Mouse (Mus musculus): Measurements from ENCODE around the gene Hhatl. TPM values are rescaled to one million over a fixed set of nuclear protein-coding genes. Genes with fewer than 3 reads are reported as not detected.

The Hhatl gene
- polyA plus RNA-seq, 1 experiment from 2014 or later: not detected

- Histone ChIP-seq H3K4me1 (replicated peaks) (peaks cover 36% of the 10 kb centered on the region), H3K27me3 (no peaks in the 10 kb centered on the region), H3K27ac (no peak overlapping the region), H3K9me3 (no peaks in the 10 kb centered on the region), H3K4me3 (no peak overlapping the region), H3K9ac (peak overlapping the region; percentile 13; the same call in 1 of the 2 replicates), H3K36me3 (peaks cover 63% of the 10 kb centered on the region), H3K4me2 (no peak overlapping the region)
- 90% methylated on average over 19 of the region's 19 CpGs for WGBS
- ATAC-seq (ENCODE audit: low FRiP score): no peak
Measured at GRCm38 (mm10) chr9:121763716-121764115, 28.6 kb downstream of the Hhatl start.

DNA sequence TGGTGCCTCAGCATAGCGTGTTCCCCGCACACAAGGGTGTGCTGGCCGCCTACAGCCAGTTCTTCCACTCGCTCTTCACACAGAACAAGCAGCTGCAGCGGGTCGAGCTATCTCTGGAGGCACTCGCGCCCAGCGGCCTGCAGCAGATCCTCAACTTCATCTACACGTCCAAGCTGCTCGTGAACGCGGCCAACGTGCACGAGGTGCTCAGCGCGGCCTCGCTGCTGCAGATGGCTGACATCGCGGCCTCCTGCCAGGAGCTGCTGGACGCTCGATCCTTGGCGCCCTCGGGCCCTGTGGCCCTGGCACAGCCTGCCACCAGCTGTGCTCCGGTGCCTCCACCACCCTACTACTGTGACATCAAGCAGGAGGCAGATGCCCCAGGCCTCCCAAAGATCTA, 29.5 kb downstream of the Hhatl start:
- no peak for ATAC-seq (ENCODE audit: low FRiP score)
- H3K4me3 ChIP-seq: no peak overlapping the region
- H3K9ac ChIP-seq: peak overlapping the region; percentile 13; the same call in 1 of the 2 replicates
- H3K4me1 ChIP-seq (replicated peaks): peaks cover 46% of the 10 kb centered on the region
- peaks cover 54% of the 10 kb centered on the region for H3K36me3 ChIP-seq
- no peak overlapping the region for H3K4me2 ChIP-seq
- WGBS: 84% methylated on average over 25 of the region's 25 CpGs
- no peak overlapping the region for H3K27ac ChIP-seq
- no peaks in the 10 kb centered on the region for H3K9me3 ChIP-seq
- no peaks in the 10 kb centered on the region for H3K27me3 ChIP-seq

- peak overlapping the region; percentile 13; the same call in 1 of the 2 replicates for H3K9ac ChIP-seq
- H3K4me2 ChIP-seq: no peak overlapping the region
- no peak overlapping the region for H3K4me3 ChIP-seq
- H3K4me1 ChIP-seq (replicated peaks): peaks cover 50% of the 10 kb centered on the region
- H3K27ac ChIP-seq: no peak overlapping the region
- peaks cover 49% of the 10 kb centered on the region for H3K36me3 ChIP-seq
- WGBS: 89% methylated on average over 10 of the region's 10 CpGs
- no peaks in the 10 kb centered on the region for H3K27me3 ChIP-seq
- H3K9me3 ChIP-seq: no peaks in the 10 kb centered on the region
- no peak for ATAC-seq (ENCODE audit: low FRiP score)
Measured at GRCm38 (mm10) chr9:121762248-121762647, 30.1 kb downstream of the Hhatl start.

DNA sequence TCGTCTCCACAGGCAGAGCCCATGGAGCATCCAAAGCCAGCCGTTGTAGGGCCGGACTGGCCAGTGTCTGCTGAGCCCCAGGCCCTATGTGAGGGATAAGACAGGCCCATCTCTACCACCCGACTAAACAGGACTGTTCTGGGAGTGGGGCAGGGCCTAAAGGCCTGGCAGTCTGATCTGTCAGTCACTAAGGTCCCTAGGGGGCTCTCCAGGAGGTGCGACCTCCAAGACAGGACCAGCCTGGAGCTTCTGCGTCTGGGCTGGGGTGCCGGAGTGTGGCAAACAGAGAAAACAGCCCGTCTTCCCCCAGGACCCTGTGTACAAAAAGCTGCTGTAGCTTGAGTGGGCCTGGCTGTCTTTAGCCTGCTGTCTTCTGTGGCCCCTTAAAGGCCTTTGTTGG, 30.5 kb downstream of the Hhatl start:
- Histone ChIP-seq H3K27ac (no peak overlapping the region), H3K36me3 (peaks cover 44% of the 10 kb centered on the region), H3K27me3 (no peaks in the 10 kb centered on the region), H3K4me1 (replicated peaks) (peaks cover 50% of the 10 kb centered on the region), H3K4me3 (no peak overlapping the region), H3K9me3 (no peaks in the 10 kb centered on the region), H3K9ac (peak overlapping the region; percentile 91; the same call in 1 of the 2 replicates), H3K4me2 (peak overlapping the region; percentile 89)
- no peak for ATAC-seq (ENCODE audit: low FRiP score)
- 57% methylated on average over 8 of the region's 8 CpGs for WGBS

DNA sequence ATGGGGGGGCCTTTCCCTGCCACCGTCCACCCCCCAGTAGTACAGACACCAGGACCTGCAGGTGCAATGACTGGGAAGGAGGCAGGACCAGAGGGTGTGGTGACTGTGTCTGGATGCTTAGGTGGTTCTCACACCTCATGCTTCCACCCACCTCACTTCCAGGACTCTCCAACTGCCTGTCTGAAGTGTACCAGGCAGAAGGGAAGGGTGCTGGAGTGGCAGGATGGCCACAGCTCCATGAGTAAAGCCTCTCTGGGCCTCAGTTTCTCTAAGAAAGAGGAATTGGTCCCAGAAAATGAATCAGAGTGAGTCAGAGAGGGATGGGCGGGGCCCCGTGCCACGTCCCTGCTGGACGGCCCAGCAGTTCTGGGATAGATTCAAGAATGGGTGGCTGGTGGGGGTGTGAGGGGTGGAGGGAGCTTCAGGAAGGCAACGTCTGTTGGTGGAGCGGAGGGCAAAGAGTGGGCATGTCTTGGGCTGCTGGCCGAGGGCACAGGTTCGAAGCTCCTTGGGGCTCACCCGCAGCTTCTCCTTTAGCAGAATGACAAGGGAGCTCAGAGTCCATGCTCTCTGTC, 31.1 kb downstream of the Hhatl start:
- no peak for ATAC-seq (ENCODE audit: low FRiP score)
- Histone ChIP-seq H3K9me3 (no peaks in the 10 kb centered on the region), H3K36me3 (peaks cover 41% of the 10 kb centered on the region), H3K9ac (peak overlapping the region; percentile 91), H3K4me1 (replicated peaks) (peaks cover 50% of the 10 kb centered on the region), H3K4me3 (peak overlapping the region; percentile 78), H3K4me2 (peak overlapping the region; percentile 89), H3K27me3 (no peaks in the 10 kb centered on the region), H3K27ac (peak overlapping the region; percentile 91)
- 58% methylated on average over 10 of the region's 10 CpGs for WGBS

DNA sequence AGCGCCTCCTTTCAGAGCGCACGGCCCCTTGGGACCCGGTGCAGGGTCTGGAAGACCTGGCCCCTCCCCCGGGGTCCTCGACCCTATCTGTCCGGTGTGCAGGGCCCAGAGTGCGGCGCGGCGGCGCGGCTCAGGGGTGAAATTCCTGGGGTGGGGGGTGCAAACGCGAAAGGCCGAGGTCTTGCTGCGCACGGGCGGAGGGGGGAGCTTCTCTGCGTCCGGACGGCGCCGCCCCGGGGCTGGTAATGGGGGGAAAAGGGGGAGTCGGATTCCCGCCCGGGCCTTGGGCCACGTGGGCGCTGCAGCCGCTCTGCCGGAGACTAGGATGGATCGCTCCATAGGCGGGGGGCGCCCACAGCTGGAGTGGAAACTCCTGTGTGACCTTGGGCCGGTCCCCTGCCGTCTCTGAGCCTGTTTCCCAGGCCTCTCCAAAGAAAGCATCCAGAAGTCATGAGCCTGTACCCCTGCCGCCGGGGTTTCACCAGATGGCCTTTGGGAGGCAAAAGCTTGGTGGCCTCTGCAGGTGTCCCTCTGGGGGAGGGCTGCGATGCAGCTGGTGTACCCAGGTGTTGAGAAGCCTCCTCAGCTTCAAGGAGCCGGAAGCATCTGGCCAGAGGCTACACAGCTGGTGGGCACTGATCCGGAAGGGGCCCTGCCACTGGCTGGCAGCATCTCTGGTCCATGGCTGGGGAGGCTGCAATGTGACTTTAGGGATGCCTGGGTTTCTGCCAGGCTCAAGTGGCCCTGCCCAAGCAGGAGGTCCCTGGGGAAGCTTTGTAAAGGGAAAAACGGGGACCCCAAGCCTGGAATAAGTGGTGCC, 31.8 kb downstream of the Hhatl start:
- Histone ChIP-seq H3K36me3 (peaks cover 40% of the 10 kb centered on the region), H3K4me1 (replicated peaks) (peaks cover 50% of the 10 kb centered on the region)
- under 1% methylated on average over 35 of the region's 43 CpGs for WGBS

DNA sequence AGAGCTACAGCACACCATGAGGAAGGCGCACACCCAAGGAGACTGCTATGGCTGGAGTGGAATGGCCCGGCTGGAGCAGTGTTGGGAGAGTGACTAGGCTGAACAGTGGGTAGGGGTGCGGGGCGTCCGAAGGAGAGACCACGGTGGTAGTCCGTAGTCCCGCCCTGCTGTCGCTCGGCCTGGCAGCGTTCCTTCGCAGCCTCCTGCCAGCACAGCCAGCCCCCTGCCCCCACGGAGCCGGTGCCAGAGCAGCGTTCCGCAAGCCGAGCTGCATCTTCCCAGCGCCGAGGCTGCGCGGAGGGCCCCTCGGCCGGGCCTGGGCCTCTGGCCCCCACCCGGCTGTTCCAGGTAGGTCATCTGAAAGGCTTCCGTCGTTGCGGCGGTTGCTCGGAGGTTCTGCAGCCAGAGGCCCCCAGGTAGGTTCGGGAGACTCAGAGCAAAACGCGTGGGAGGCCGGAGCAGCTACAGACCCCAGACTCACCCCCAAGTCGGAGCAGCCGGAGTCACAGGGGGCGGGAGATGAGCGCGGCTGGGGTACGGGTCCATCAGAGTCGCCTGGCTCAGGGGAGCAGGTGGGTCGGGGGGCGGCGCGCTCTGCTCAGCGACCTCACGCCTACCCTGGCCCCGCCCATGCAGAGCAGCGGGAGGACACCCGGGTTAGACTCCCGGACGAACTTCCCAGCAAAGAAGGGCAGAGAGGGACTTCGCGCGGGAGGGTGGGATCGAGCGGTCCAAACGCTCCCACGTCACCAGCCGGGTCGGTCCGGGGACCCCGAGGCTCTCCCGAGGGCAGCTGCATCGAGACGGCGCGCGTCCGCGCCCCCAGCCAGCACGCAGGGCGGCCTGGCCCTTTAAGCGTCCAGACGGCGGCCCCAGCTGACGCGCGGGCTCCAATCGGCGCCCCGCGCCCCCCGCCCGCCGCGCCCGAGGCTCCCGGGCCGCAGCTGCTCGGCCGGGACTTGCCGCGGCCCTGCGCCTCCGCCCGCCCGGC, 32.9 kb downstream of the Hhatl start, which contains the start of gene Zfp651:
Gene Zfp651 (plus strand): TSS at position 240 of the 991 bp plus-strand sequence.
- Histone ChIP-seq H3K27ac (peak within 1 kb of the TSS; percentile 91), H3K4me1 (replicated peaks) (peaks cover 44% of the 10 kb centered on the region), H3K36me3 (peaks cover 40% of the 10 kb centered on the region), H3K9me3 (no peaks in the 10 kb centered on the region), H3K9ac (peak within 1 kb of the TSS; percentile 91), H3K4me2 (peak within 1 kb of the TSS; percentile 89), H3K4me3 (peak within 1 kb of the TSS; percentile 78), H3K27me3 (no peaks in the 10 kb centered on the region)
- ATAC-seq (ENCODE audit: low FRiP score): peak; percentile 85
- WGBS: under 1% methylated on average over 89 of the region's 97 CpGs

More for the DNA sequence above, 31.8 kb downstream of the Hhatl start:
- Histone ChIP-seq H3K27me3 (no peaks in the 10 kb centered on the region), H3K4me3 (peak overlapping the region; percentile 78), H3K9me3 (no peaks in the 10 kb centered on the region), H3K27ac (peak overlapping the region; percentile 91), H3K9ac (peak overlapping the region; percentile 91), H3K4me2 (peak overlapping the region; percentile 89)
- peak; percentile 39 for ATAC-seq (ENCODE audit: low FRiP score)

DNA sequence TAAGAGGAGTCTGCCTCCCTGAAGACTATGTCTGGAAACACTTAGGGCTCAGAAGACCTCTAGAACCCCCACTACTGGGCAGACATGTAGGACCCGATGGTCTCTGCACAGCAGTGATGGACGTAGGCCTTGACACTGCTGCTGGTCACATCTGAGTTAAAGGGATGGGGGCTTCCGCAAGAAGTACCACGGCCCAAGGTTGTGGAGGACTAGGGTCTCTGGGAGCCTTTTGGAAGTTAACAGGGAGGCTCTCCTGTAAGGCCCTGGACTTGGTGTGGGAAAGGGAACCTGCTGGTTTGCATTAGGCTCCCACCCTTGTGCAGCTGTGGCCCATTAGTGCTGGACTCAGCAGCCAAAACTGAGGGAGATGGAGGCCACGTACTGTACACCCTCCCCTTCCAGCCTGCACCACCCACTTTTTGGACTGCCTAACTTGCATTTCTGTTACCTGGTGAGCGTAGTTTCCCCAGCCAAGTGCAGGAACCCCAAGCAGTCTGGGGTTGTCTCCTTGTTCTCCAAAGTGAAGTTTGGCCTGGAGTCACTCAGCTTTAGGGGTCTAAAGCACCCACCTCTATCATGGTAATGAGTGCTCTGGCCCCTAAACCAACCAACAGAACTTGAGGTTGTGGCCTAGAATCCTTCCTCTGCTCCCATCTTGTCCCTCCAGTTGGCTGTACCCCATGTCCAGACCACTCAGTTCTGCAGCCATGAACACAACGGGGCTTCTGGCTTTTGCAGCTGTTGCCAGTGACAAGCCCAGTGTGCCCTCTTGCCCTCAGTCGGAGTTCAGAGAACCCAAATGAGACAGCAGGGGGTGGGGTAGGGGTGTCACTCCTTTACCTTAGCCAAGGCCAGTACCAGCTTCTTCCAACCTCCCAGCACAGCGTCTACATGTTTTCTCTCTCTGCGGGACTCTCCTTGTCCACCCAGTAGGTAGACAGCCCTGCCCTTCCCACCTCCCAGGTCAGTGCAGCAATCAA, 34.2 kb downstream of the Hhatl start:
- peaks cover 44% of the 10 kb centered on the region for H3K4me1 ChIP-seq (replicated peaks)
- H3K4me2 ChIP-seq: peak overlapping the region; percentile 89
- peak overlapping the region; percentile 91 for H3K27ac ChIP-seq
- ATAC-seq (ENCODE audit: low FRiP score): no peak
- no peaks in the 10 kb centered on the region for H3K9me3 ChIP-seq
- H3K4me3 ChIP-seq: peak overlapping the region; percentile 78
- peaks cover 39% of the 10 kb centered on the region for H3K36me3 ChIP-seq
- H3K27me3 ChIP-seq: no peaks in the 10 kb centered on the region
- peak overlapping the region; percentile 91 for H3K9ac ChIP-seq
- WGBS: 51% methylated on average over 10 of the region's 10 CpGs

DNA sequence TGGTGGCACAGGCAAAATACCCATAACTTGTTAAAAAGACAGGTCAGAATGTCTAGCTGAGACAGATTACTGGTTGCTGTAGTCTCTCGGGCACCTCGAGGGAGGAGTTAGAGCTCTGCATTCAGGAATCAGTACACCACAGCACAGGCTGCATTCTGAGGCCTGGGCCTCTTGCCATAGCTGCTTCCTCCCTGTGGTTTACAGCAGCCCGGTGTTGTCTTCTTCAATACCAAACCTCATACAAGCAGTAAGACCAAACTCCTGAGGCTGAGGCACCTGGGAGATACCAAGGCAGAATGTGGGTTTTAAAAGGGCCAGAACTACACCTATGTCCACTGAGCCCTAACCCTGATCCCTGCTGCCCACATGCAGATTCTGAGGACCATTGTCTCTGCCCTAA, 34.9 kb downstream of the Hhatl start:
- Histone ChIP-seq H3K9ac (0 out of 2 replicates have a peak overlapping the region, but pooled peaks have one; percentile 91), H3K36me3 (peaks cover 38% of the 10 kb centered on the region), H3K27me3 (no peaks in the 10 kb centered on the region), H3K27ac (no peak overlapping the region), H3K4me2 (no peak overlapping the region), H3K9me3 (no peaks in the 10 kb centered on the region), H3K4me3 (no peak overlapping the region), H3K4me1 (replicated peaks) (peaks cover 40% of the 10 kb centered on the region)
- WGBS: 69% methylated on average over 3 of the region's 3 CpGs
- no peak for ATAC-seq (ENCODE audit: low FRiP score)

DNA sequence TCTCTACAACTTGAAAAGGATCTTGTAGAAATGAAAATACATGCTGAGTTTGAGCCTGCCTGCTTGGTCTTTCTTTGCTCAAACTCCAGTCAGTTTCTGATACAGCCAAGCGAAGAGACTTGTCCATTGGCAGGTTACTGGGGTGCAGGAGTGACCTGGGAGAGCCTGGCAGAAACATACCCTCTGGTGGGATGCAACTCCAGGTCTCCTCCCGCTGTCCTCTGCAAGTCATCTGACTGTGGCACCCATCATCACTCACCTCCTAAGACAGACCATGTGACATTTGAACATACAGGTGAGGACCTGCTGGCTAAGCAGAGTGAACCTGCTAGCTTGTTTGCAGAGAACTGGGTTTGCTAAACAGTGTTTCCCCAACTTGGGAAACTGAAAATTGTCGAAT, 35.5 kb downstream of the Hhatl start:
- whole genome bisulfite sequencing: 93% methylated on average over 3 of the region's 3 CpGs

GRCm38 (mm10) chr9:121754624-121755023, 37.7 kb downstream of the Hhatl start:
- Histone ChIP-seq H3K36me3 (peaks cover 63% of the 10 kb centered on the region), H3K9ac (no peak overlapping the region), H3K4me3 (no peak overlapping the region), H3K9me3 (no peaks in the 10 kb centered on the region), H3K4me2 (no peak overlapping the region), H3K27me3 (no peaks in the 10 kb centered on the region), H3K27ac (no peak overlapping the region), H3K4me1 (replicated peaks) (peaks cover 19% of the 10 kb centered on the region)
- 93% methylated on average over 3 of the region's 3 CpGs for WGBS
- ATAC-seq (ENCODE audit: low FRiP score): no peak

More for the DNA sequence above, 35.5 kb downstream of the Hhatl start:
- Histone ChIP-seq H3K36me3 (peaks cover 42% of the 10 kb centered on the region), H3K27me3 (no peaks in the 10 kb centered on the region), H3K9ac (no peak overlapping the region), H3K27ac (no peak overlapping the region), H3K9me3 (no peaks in the 10 kb centered on the region), H3K4me1 (replicated peaks) (peaks cover 34% of the 10 kb centered on the region), H3K4me3 (no peak overlapping the region), H3K4me2 (no peak overlapping the region)
- ATAC-seq (ENCODE audit: low FRiP score): no peak
